Mouse (Mus musculus) brain, embryonic 14.5 days (tissue): ENCODE data around the gene Chmp6.

Source experiments
- CTCF ChIP-seq: fragments of 200-500 bp; IDR thresholded peaks from 2 replicates; pipeline ENCODE4 v1.5.1; 2012; ENCODE audit warnings: inconsistent platforms, mild to moderate bottlenecking, moderate library complexity, borderline replicate concordance; ENCODE audit not compliant: insufficient read depth, insufficient read length; ENCODE audit errors: extremely low read depth
- POLR2A ChIP-seq: fragments of 200-500 bp; IDR thresholded peaks from 2 replicates; pipeline ENCODE4 v1.6.1; 2012; ENCODE audit warnings: mild to moderate bottlenecking, inconsistent platforms, borderline replicate concordance; ENCODE audit not compliant: poor library complexity, insufficient read depth, insufficient read length, severe bottlenecking; ENCODE audit errors: extremely low read depth

DNA sequence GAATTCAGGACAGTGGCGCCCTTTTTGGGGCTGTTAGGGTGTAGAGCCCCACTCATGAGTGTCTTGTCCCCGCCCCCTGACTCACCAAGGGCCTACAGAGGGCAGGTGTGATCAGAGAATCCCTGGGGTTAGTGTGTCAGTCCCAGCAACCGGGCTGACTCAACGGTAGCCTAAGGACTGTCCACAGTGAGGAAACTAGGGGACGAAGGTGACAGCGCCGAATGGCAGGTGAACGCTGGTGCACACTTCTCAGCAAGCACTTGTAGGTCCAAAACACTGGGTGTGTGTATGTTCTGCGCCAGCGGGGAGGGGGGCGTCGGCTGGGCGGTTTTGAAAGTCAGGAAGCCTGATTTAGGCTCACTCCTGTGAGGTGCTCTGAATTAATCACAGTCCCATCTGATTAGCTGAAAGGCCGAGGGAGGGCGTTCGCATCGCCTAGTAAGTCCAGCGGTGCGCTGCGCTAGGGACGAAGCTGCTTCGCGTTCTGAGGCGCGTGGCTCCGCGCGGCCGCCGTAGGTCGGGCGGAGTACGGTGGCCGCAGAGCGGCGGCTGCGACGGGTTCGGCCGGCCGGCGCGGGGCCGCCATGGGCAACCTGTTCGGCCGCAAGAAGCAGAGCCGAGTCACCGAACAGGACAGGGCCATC is at the start of gene Chmp6:
- TF ChIP-seq CTCF (no peak), POLR2A (peak; percentile 74)
